Mouse (Mus musculus): Measurements from ENCODE around the gene Fam19a2.

GRCm38 (mm10) chr10:123342591-123343236 lies 78.9 kb downstream of the Fam19a2 start:
- TF ChIP-seq CTCF (IDR thresholded peaks at IDR 0.05; ENCODE audit: control insufficient read depth, insufficient read depth, low read length) (no peak), POLR2A (IDR thresholded peaks at IDR 0.05; ENCODE audit: borderline replicate concordance, control insufficient read depth, low read depth, low read length) (no peak)

Measured in bone marrow, adult 2 months (tissue).